Mouse (Mus musculus) left cerebral cortex, postnatal 4 days (tissue): ENCODE measurements around the gene Gm37596. TPM values are rescaled to one million over a fixed set of nuclear protein-coding genes. Genes with fewer than 3 reads are reported as not detected.
"Not testable (repeated sequence)": the region's sequence is repeated elsewhere in the genome, so short reads cannot be mapped to it uniquely, and the experiment has no call there.

ENCODE experiments used
- DNase-seq: peaks from one replicate; pipeline ENCODE4 v3.0.0-alpha.2; 2022
- intact Hi-C: fragments of 180-260 bp; cut with DNase I; formaldehyde crosslinking; loops from one replicate; pipeline ENCODE4 v1.15.1; 2025
- total RNA-seq, 2 experiments: library from RNA; stranded (reverse); gene quantifications; 2 replicates each; pipeline ENCODE4 v1.2.3; 2021

The Gm37596 gene
- not detected for total RNA-seq

GRCm38 (mm10) chr3:93692970-93693369 lies at the start of gene Gm37596:
Gene Gm37596, minus strand, starts transcription at chr3:93693070.
- intact Hi-C loops, DNase-seq: not testable (repeated sequence)

GRCm38 (mm10) chr3:93708969-93709637 lies 16.2 kb upstream of the Gm37596 start:
- DNase-seq, intact Hi-C loops: not testable (repeated sequence)

GRCm38 (mm10) chr3:93676210-93676609 lies 16.7 kb downstream of the Gm37596 start, which contains the start of gene Tdpoz1:
Gene Tdpoz1, minus strand, starts transcription at chr3:93676310.
- DNase-seq, intact Hi-C loops: not testable (repeated sequence)

GRCm38 (mm10) chr3:93670805-93671503 lies 21.9 kb downstream of the Gm37596 start:
- intact Hi-C loops, DNase-seq: not testable (repeated sequence)

GRCm38 (mm10) chr3:93654260-93654659 lies 38.6 kb downstream of the Gm37596 start:
- intact Hi-C loops = no loop called here

GRCm38 (mm10) chr3:93652586-93652985 lies 40.3 kb downstream of the Gm37596 start, which contains the start of gene Tdpoz2:
Gene Tdpoz2, minus strand, starts transcription at chr3:93652686.
- no peak for DNase-seq
- intact Hi-C loops = no loop called here

More at GRCm38 (mm10) chr3:93654260-93654659, 38.6 kb downstream of the Gm37596 start:
- no peak for DNase-seq

Other genes starting within 250 kb of the Gm37596 start
- gene Tchhl1, start 224.3 kb downstream of the Gm37596 start, total RNA-seq = not detected
- gene S100a11, start 172.6 kb downstream of the Gm37596 start, total RNA-seq = 10 to 100 TPM; 33.3 to 35.2 TPM
- gene S100a10, start 138.0 kb downstream of the Gm37596 start, total RNA-seq = 100 to 1,000 TPM in 1 of 2 experiments, 10 to 100 TPM in 1; 94.7 to 100 TPM
- not detected for gene Tdpoz2, start 40.4 kb downstream of the Gm37596 start, total RNA-seq
- gene Tdpoz1, start 16.8 kb downstream of the Gm37596 start, total RNA-seq = not detected
- not detected for gene Gm5773, start 79.9 kb upstream of the Gm37596 start, total RNA-seq
- not detected for gene Tdpoz4, start 103.3 kb upstream of the Gm37596 start, total RNA-seq
- not detected for gene Tdpoz3, start 132.9 kb upstream of the Gm37596 start, total RNA-seq